9 mouse cellular contexts compared by ENCODE assay signal in the genomic region with DNA sequence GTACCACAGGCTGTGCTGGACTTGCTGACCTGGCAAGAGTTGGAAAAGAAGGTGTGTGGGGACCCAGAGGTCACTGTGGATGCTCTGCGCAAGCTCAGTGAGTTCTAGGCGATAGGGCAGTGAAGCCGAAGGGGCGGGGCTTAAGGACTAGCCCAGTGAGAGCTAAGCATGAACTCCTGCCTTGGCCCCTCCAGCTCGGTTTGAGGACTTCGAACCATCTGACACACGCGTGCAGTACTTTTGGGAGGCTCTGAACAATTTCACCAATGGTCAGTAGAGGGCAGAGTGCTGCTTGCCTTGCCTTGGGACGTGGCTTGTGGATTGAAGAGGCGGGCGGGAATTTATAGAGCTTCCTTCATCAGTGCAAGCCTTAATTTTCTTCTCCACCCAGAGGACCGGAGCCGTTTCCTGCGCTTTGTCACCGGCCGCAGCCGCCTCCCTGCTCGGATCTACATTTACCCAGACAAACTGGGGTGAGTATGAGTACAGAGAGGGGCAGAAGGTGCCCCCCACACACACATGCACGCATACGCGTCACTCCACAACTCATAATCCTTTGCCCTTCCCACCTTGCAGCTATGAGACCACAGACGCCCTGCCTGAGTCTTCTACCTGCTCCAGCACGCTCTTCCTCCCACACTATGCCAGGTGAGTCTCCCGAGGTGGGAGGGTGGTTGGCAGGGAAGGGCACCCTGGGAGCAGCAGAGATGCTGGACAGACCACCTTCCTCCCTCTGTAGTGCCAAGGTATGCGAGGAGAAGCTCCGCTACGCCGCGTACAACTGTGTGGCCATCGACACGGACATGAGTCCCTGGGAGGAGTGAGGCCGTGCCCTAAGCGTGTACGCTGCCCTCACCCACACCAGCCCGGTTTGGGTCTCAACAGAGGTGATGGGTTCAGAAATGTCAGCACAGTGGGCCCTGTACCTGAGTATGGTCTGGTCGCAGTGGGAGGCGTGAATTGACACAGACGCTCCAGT. TPM values are rescaled to one million over a fixed set of nuclear protein-coding genes. Genes with fewer than 3 reads are reported as not detected.
A peak's percentile ranks its signal among the peaks of the same experiment; 100 is the strongest.
DNase-seq lines count a peak whose midpoint lies in the region; ATAC-seq and TF ChIP-seq lines count a peak whose summit lies in the region.
"Had no signal": no experiment of that assay in that cellular context is flagged by ENCODE, and none has a peak within 500 bp of the region (broad histone marks: within the 10 kb centered on the region; RNA-seq: fewer than 3 reads in every experiment).

No protein-coding gene starts in this region.

- intact Hi-C loops in heart, postnatal 14 days (cut with DNase I): loop anchor here (1.0 to 5.0 kb wide), 3 partner anchors 94 to 138 kb away; a partner anchor contains a TSS

- H3K36me3 ChIP-seq in G1E (replicated peaks): peaks cover 69% of the 10 kb centered on the region
- peaks cover 49% of the 10 kb centered on the region for H3K36me3 ChIP-seq in embryonic facial prominence, embryonic 15.5 days
- H3K36me3 ChIP-seq in lung, embryonic 14.5 days (ENCODE audit: insufficient read depth): peaks cover 15% of the 10 kb centered on the region; the same call in 1 of the 2 replicates

- TF ChIP-seq POLR2A in olfactory bulb, adult 2 months (IDR thresholded peaks at IDR 0.05; ENCODE audit: insufficient read depth, low read depth, low read length): no peak

- no peak overlapping the region for H3K9ac ChIP-seq in embryonic facial prominence, embryonic 15.5 days
- no peak overlapping the region for H3K9ac ChIP-seq in lung, embryonic 14.5 days
- H3K9ac ChIP-seq: heart, embryonic 15.5 days had no signal

- WGBS in embryonic facial prominence, embryonic 15.5 days: 50% methylated on average over 38 of the region's 38 CpGs
- WGBS in lung, embryonic 14.5 days: 52% methylated on average over 38 of the region's 38 CpGs
- 47% methylated on average over 38 of the region's 38 CpGs for WGBS in olfactory bulb, adult 2 months

- H3K9me3 ChIP-seq in G1E (replicated peaks): no peaks in the 10 kb centered on the region
- H3K9me3 ChIP-seq in embryonic facial prominence, embryonic 15.5 days (replicated peaks): no peaks in the 10 kb centered on the region
- no peaks in the 10 kb centered on the region for H3K9me3 ChIP-seq in lung, embryonic 14.5 days (ENCODE audit: low read depth, low read length)
- H3K9me3 ChIP-seq: heart, embryonic 15.5 days had no signal

- peak; percentile 43 for TF ChIP-seq CTCF in G1E (IDR thresholded peaks at IDR 0.05; ENCODE audit: low read depth, low read length)
- peak; percentile 84 for TF ChIP-seq CTCF in lung, embryonic 14.5 days (IDR thresholded peaks at IDR 0.05; ENCODE audit: low read depth)
- peak; percentile 21; the same call in 1 of the 2 replicates for TF ChIP-seq CTCF in olfactory bulb, adult 2 months (IDR thresholded peaks at IDR 0.05; ENCODE audit: insufficient read depth, low read depth, low read length)

- H3K27me3 ChIP-seq in G1E (ENCODE audit: insufficient read depth, low read length): peaks cover 7% of the 10 kb centered on the region
- no peaks in the 10 kb centered on the region for H3K27me3 ChIP-seq in embryonic facial prominence, embryonic 15.5 days
- H3K27me3 ChIP-seq in lung, embryonic 14.5 days (ENCODE audit: insufficient read depth, low read length): no peaks in the 10 kb centered on the region

- no peak overlapping the region for H3K4me3 ChIP-seq in G1E (ENCODE audit: low read depth, low read length)
- 0 out of 2 replicates have a peak overlapping the region, but pooled peaks have one; percentile 0 for H3K4me3 ChIP-seq in embryonic facial prominence, embryonic 15.5 days (replicated peaks)
- no peak overlapping the region for H3K4me3 ChIP-seq in lung, embryonic 14.5 days (ENCODE audit: low read depth, low read length)
- H3K4me3 ChIP-seq in olfactory bulb, adult 2 months (ENCODE audit: insufficient read depth, low read depth, low read length): no peak overlapping the region
- H3K4me3 ChIP-seq: heart, embryonic 15.5 days had no signal

- ATAC-seq in G1E (ENCODE audit: extremely low read depth, insufficient number of reproducible peaks, low FRiP score, poor library complexity, severe bottlenecking): no peak
- ATAC-seq in embryonic facial prominence, embryonic 15.5 days (ENCODE audit: insufficient number of reproducible peaks, low FRiP score, low TSS enrichment, low read depth): peak; percentile 56
- ATAC-seq in lung, embryonic 14.5 days (ENCODE audit: insufficient read depth): peak; percentile 62

- H3K4me1 ChIP-seq in G1E (ENCODE audit: insufficient read depth, low read depth, low read length): 0 out of 2 replicates have a peak, but pooled peaks cover 3% of the 10 kb centered on the region
- H3K4me1 ChIP-seq in embryonic facial prominence, embryonic 15.5 days: no peaks in the 10 kb centered on the region
- no peaks in the 10 kb centered on the region for H3K4me1 ChIP-seq in lung, embryonic 14.5 days (ENCODE audit: insufficient read depth)
- H3K4me1 ChIP-seq in olfactory bulb, adult 2 months (ENCODE audit: control insufficient read depth, insufficient read depth, low read length): peaks cover 9% of the 10 kb centered on the region
- H3K4me1 ChIP-seq: heart, embryonic 15.5 days had no signal

- H3K4me2 ChIP-seq in embryonic facial prominence, embryonic 15.5 days (replicated peaks): 0 out of 2 replicates have a peak overlapping the region, but pooled peaks have one; percentile 1
- no peak overlapping the region for H3K4me2 ChIP-seq in lung, embryonic 14.5 days
- H3K4me2 ChIP-seq: heart, embryonic 15.5 days had no signal

- DNase-seq in G1E (ENCODE audit: low spot score): peak; percentile 56
- DNase-seq in brain, adult 2 months (ENCODE audit: low read depth, low spot score): peak; percentile 85
- peak; percentile 58 to 76 for DNase-seq in heart, postnatal 14 days
- peak; percentile 85 to 88 for DNase-seq in kidney, postnatal 36 days
- DNase-seq in lung, embryonic 14.5 days: peak; percentile 91
- peak; percentile 29 to 53 for DNase-seq in urinary bladder, postnatal 36 days (ENCODE audit: low spot score in 2 of 2)

- no peak overlapping the region for H3K27ac ChIP-seq in embryonic facial prominence, embryonic 15.5 days (replicated peaks)
- H3K27ac ChIP-seq in lung, embryonic 14.5 days (ENCODE audit: low read depth): no peak overlapping the region
- H3K27ac ChIP-seq in olfactory bulb, adult 2 months (ENCODE audit: insufficient read depth, low read depth, low read length): no peak overlapping the region
- H3K27ac ChIP-seq: heart, embryonic 15.5 days had no signal

RNA-seq across cellular contexts. Expression of a gene that starts 7.7 kb away (rescaled TPM):
- 12.0 and 12.5 TPM in 2 replicates for total RNA-seq in G1E (2014; fragmentation: Nextera tagmentation)
- total RNA-seq in G1E (2017): 19.2 TPM in 2 replicates
- polyA plus RNA-seq in G1E (2012): 14.3 and 25.8 TPM in 2 replicates
- 13.9 and 14.2 TPM in 2 replicates for polyA plus RNA-seq in embryonic facial prominence, embryonic 15.5 days (2015; fragmentation: Nextera tagmentation; extraction: Ambion mirVana)
- total RNA-seq in heart, postnatal 14 days (2021): 10 to 100 TPM; 18.6 to 18.9 TPM
- 7.9 and 9.1 TPM in 2 replicates for polyA plus RNA-seq in lung, embryonic 14.5 days (2014; fragmentation: Nextera tagmentation; extraction: Ambion mirVana)
- not detected in 2 replicates for polyA plus RNA-seq in olfactory bulb, adult 2 months (2012; ENCODE audit: insufficient read depth, insufficient read length, low replicate concordance, missing spikeins)

RNA-seq across cellular contexts. Expression of a gene that starts 8.6 kb away (rescaled TPM):
- total RNA-seq in G1E (2014; fragmentation: Nextera tagmentation) (93.9 and 97.7 TPM in 2 replicates), G1E (2017) (85.4 and 99.8 TPM in 2 replicates)
- polyA plus RNA-seq in G1E (2012): 18.8 and 35.6 TPM in 2 replicates
- 87.8 and 97.3 TPM in 2 replicates for polyA plus RNA-seq in embryonic facial prominence, embryonic 15.5 days (2015; fragmentation: Nextera tagmentation; extraction: Ambion mirVana)
- total RNA-seq in heart, postnatal 14 days (2021): 100 to 1,000 TPM in 1 of 2 experiments, 10 to 100 TPM in 1; 92.7 to 106 TPM
- polyA plus RNA-seq in lung, embryonic 14.5 days (2014; fragmentation: Nextera tagmentation; extraction: Ambion mirVana): 87.2 and 95.9 TPM in 2 replicates
- polyA plus RNA-seq in olfactory bulb, adult 2 months (2012; ENCODE audit: insufficient read depth, insufficient read length, low replicate concordance, missing spikeins): not detected in 2 replicates

RNA-seq across cellular contexts. Expression of a gene that starts 16.4 kb away (rescaled TPM):
- total RNA-seq in G1E (2014; fragmentation: Nextera tagmentation): 28.1 and 34.9 TPM in 2 replicates
- total RNA-seq in G1E (2017): 31.7 and 31.8 TPM in 2 replicates
- 6.0 and 6.5 TPM in 2 replicates for polyA plus RNA-seq in G1E (2012)
- 40.4 and 41.3 TPM in 2 replicates for polyA plus RNA-seq in embryonic facial prominence, embryonic 15.5 days (2015; fragmentation: Nextera tagmentation; extraction: Ambion mirVana)
- total RNA-seq in heart, postnatal 14 days (2021): 10 to 100 TPM; 14.9 to 15.5 TPM
- polyA plus RNA-seq in lung, embryonic 14.5 days (2014; fragmentation: Nextera tagmentation; extraction: Ambion mirVana): 43.5 and 45.2 TPM in 2 replicates
- not detected in 2 replicates for polyA plus RNA-seq in olfactory bulb, adult 2 months (2012; ENCODE audit: insufficient read depth, insufficient read length, low replicate concordance, missing spikeins)

Comparison
In these comparisons a context has a peak if more than half of its experiments do, and no peak if none do; other contexts are left out.
1. DNase-seq: peak in every context shown above with its lines; median percentile 91 in lung, embryonic 14.5 days; 86 in kidney, postnatal 36 days; 85 in brain, adult 2 months; 67 in heart, postnatal 14 days; 56 in G1E; 41 in urinary bladder, postnatal 36 days.
2. CTCF ChIP-seq: peak in every context shown above with its lines; median percentile 84 in lung, embryonic 14.5 days; 43 in G1E; 21 in olfactory bulb, adult 2 months.